Mouse (Mus musculus): ENCODE measurements around the gene Spdye4b. TPM values are rescaled to one million over a fixed set of nuclear protein-coding genes. Genes with fewer than 3 reads are reported as not detected.

Gene Spdye4b
- total RNA-seq, 2 experiments from 2014 or later = not detected

DNA sequence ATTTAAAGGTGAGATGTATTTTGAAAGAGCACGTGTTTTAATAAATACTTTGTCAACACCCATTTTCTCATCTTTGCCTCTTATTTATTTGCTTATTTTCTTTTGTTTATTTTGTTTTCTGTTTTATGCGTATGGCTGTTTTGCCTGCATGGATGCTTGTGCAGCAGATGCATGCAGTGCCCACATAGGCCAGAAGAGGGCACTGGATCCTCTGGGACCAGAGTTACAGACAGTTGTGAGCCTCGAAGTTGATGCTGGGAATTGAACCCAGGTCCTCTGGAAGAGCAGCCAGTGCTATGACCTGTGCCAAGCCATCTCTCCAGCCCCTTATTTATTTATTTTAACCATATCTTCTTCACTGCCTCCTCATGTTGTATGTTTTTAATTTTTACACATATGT is 24.2 kb downstream of the Spdye4b start:
- no peak for ATAC-seq (replicated peaks; ENCODE audit: poor library complexity, severe bottlenecking)

DNA sequence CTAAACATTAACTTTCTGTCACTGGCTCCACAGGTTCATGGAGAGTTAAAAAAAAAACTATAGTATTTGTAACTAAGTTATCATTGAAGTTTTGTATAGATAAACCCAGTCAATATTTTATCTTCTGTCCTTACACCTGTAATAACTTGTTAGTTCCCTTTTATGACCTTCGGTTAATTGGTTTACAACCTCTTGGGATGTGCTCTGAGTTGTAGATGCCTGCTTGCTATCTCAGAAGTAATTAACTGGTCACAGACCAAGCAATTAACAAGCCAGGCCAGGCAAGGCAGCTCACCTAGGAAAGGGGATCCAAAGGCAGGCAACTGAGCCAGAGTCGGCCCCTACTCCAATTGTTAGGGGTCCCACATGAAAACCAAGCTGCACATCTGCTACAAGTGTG is 33.0 kb downstream of the Spdye4b start:
- no peak for ATAC-seq (replicated peaks; ENCODE audit: poor library complexity, severe bottlenecking)

GRCm38 (mm10) chr5:143220996-143221395 is 40.2 kb downstream of the Spdye4b start:
- ATAC-seq (replicated peaks; ENCODE audit: poor library complexity, severe bottlenecking) = no peak

DNA sequence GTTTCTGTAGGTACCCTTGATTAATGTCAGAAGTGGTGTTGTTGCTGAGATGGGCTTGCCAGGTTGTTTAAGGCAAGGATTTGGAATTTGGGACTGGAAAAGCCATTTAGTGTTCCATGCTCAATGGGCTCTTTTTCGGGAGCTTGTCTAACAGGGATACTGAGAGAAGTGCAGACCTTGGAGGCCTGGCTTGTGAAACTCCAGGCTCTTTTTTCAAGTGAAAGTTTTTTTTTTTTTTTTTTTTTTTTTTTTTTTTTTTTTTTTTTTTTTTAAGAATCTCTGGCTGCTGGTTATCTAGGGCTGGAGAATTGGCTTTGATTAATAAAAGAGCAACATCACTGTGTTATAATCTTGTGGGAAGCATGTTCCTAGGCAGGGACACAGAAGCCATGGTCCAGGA is 41.5 kb downstream of the Spdye4b start:
- no peak for ATAC-seq (replicated peaks; ENCODE audit: poor library complexity, severe bottlenecking)

DNA sequence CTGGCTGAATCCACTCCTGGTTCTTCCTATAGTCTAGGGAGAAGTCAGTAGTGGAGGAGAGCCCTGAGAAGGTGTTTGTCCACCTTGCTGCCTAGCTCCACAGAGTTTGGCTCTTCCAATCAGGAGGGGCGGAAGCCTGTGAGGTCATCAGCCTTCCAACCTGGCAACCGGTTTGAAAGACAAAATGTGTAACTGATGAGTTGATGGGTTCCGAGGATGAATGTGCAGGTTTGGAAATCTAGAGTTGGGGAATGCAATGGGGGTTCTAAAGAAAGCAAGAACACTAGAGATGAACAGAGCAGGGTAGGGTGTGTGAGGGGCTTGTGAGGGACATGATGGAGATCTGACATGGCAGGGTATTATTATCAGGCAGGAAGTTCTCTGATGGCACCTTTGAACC is 46.0 kb downstream of the Spdye4b start, which contains the start of gene Spdye4a:
Gene Spdye4a, minus strand, starts transcription at position 101 of the 400 bp plus-strand sequence.
- no peak for ATAC-seq (replicated peaks; ENCODE audit: poor library complexity, severe bottlenecking)

DNA sequence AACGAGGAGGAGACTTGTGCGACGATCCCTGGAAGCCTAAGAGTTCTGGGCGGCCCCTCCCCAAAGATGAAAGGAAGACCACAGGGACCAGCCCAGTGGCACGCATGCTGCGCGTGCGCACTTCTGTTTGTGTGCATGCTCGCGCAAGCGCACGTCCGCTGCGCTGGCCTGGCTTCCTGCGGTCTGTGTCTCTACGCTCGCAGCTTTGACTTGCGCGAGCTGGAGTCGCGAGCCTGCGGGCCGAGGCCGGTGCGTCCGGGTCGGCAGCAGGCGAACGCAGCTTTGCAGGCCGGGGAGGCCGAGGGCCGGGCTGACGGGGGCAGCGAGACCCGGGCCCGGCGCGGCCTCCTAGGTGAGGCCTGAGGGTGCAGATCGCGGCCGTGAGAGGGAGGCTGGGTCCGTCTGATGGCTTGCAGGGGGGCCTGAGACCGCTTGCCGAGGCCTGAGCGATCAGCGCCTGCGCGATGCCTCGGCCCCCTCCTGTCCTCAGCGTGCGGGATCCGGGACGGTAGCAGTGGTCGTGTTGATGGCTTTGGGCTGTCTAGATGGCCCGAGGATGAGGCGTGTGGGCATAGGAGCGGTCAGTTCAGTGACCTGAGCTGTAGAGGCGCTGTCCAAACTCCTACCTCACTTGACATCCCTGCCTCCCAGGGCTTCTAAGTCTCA is 54.3 kb downstream of the Spdye4b start, which contains the start of gene Zfp12:
Gene Zfp12, plus strand, starts transcription at position 136 of the 666 bp plus-strand sequence.
- ATAC-seq (replicated peaks; ENCODE audit: poor library complexity, severe bottlenecking) = peak; percentile 93

DNA sequence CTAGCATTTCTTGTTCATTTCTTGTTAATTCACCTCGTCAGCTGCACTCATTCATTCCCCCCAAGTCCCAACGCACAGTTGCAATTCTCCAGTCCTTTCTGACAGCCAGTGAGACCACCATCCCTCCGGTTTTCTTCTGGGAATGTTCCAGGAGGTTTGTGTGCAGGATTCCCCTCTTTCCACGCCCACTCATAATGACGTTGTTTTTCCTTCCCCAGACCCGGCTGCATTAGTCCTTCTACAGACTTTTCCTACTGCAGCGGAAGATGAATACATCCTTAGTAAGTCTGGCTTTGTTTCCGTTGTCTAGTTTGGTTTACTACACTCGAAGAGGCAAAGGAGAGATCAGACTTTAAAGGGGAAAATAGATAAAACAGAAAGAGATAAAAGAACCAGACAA is 55.2 kb downstream of the Spdye4b start:
- ATAC-seq (replicated peaks; ENCODE audit: poor library complexity, severe bottlenecking) = no peak

GRCm38 (mm10) chr5:143244926-143245325 is 64.1 kb downstream of the Spdye4b start:
- no peak for ATAC-seq (replicated peaks; ENCODE audit: poor library complexity, severe bottlenecking)

DNA sequence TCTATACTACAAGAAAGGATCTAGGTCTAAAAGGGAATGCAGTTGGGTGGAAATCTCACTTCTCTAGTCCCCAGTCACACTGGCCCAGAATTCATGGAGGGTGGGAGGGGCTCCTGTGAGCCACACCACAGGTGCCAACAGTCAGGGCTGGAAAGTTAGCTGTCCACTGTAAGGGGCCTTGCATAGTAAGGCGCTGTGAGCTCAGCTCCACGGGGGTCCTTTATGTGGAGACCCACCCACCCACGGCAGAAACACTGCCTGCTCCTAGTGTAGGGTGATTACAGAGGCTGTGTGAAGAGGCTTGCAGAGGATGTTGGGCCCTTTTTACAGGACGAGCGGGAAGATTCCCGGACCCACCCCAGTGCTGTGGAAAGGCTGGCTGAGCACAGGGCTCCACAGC is 71.2 kb downstream of the Spdye4b start:
- no peak for ATAC-seq (replicated peaks; ENCODE audit: poor library complexity, severe bottlenecking)

DNA sequence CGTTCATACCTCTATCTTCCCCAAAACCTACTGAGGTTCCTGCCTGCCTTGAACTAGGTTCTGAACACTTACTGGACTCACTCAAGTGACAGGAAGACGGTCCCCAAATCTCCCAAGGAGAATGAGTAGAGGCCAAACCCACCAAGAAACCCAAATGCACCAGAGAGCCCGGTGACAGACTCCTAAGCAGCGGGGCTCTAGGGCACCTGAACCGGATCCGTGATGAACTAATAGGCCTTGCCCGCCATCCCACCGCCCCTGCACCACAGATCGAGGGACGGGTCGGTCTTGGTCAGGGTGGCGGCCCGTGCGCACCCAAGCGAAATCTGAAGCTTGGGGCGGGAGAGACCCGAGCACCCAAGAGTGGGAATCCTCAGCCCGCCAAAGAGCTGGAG is 72.0 kb downstream of the Spdye4b start:
- no peak for ATAC-seq (replicated peaks; ENCODE audit: poor library complexity, severe bottlenecking)

DNA sequence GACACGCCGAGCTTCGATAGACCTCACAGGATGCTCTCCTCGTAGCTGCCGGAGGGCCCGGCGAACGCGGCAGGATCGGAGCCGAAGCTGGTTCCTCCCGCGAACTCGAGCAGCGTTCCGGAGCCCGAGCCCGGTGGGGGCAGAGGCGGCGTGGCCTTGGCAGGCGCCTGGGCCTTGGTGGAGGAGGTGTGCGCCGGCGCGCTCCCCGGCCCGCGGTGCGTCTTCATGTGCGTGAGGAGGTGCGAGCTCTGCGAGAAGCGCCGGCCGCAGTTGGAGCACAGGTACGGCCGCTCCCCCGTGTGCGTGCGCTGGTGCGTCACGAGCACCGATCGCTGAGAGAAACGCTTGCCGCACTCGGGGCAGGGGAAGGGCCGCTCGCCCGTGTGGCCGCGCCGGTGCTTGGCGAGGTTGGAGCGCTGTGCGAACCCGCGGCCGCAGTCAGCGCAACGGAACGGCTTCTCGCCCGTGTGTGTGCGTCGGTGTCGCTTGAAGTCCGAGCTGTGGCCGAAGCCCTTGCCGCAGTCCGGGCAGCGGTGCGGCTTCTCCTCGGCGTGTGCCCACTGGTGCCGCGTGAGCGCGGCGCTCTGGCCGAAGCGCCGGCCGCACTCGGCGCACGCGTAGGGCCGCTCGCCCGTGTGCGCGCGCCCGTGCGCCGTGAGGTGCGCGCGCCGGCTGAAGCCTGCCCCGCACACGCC is 72.5 kb downstream of the Spdye4b start:
- peak; percentile 15; the same call in 1 of the 2 replicates for ATAC-seq (replicated peaks; ENCODE audit: poor library complexity, severe bottlenecking)

DNA sequence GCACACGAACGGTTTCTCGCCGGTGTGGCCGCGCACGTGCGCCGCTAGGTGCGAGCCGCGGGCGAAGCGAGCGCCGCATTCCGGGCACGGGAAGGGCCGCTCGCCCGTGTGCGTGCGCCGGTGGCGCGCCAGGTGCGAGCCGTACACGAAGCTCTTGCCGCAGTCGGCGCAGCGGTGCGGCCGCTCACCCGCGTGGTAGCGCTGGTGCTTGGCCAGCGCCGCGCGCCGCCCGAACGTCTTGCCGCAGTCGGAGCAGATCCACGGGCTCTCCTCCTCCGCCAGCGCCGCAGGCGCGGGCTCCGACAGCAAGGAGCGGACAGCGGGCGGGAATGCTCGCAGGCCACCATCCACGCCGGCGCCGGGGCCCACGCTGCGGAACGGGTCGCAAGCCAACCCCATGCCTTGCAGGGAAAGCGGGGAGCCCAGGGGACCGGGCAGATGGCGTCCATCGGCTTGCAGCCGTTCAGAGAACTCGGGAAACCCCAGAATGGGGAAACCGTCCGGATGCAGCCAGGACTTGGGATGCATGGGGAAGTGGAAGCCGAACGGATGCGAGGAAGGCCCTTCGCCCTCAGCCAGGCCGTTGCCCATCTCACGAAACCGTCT is 73.2 kb downstream of the Spdye4b start:
- ATAC-seq (replicated peaks; ENCODE audit: poor library complexity, severe bottlenecking) = peak; percentile 58

Other genes starting within 250 kb of the Spdye4b start
- not detected in 2 replicates for gene Fscn1, start 220.7 kb upstream of the Spdye4b start, total RNA-seq (2014; fragmentation: Nextera tagmentation)
- not detected in 2 replicates for gene Fscn1, start 220.7 kb upstream of the Spdye4b start, total RNA-seq (2017)
- 41.1 and 42.5 TPM in 2 replicates for gene Rnf216, start 68.0 kb upstream of the Spdye4b start, total RNA-seq (2014; fragmentation: Nextera tagmentation)
- gene Rnf216, start 68.0 kb upstream of the Spdye4b start, total RNA-seq (2017) = 33.1 and 37.3 TPM in 2 replicates
- 0.19 TPM in 1 of 2 replicates, not detected in the other for gene Olfr718-ps1, start 33.4 kb upstream of the Spdye4b start, total RNA-seq (2014; fragmentation: Nextera tagmentation)
- not detected in 2 replicates for gene Olfr718-ps1, start 33.4 kb upstream of the Spdye4b start, total RNA-seq (2017)
- gene Rbak, start 242 bp upstream of the Spdye4b start, total RNA-seq (2014; fragmentation: Nextera tagmentation) = 7.9 and 10.9 TPM in 2 replicates
- 10.3 and 14.3 TPM in 2 replicates for gene Rbak, start 242 bp upstream of the Spdye4b start, total RNA-seq (2017)
- gene Spdye4a, start 45.9 kb downstream of the Spdye4b start, total RNA-seq (2014; fragmentation: Nextera tagmentation) = not detected in 2 replicates
- gene Spdye4a, start 45.9 kb downstream of the Spdye4b start, total RNA-seq (2017) = not detected in 2 replicates
- 7.6 and 8.6 TPM in 2 replicates for gene Zfp12, start 54.1 kb downstream of the Spdye4b start, total RNA-seq (2014; fragmentation: Nextera tagmentation)
- gene Zfp12, start 54.1 kb downstream of the Spdye4b start, total RNA-seq (2017) = 10.6 and 12.6 TPM in 2 replicates
- gene Zfp316, start 89.0 kb downstream of the Spdye4b start, total RNA-seq (2014; fragmentation: Nextera tagmentation) = 2.8 and 3.5 TPM in 2 replicates
- gene Zfp316, start 89.0 kb downstream of the Spdye4b start, total RNA-seq (2017) = 2.7 and 3.5 TPM in 2 replicates
- gene Zfp853, start 112.6 kb downstream of the Spdye4b start, total RNA-seq (2014; fragmentation: Nextera tagmentation) = not detected in 2 replicates
- gene Zfp853, start 112.6 kb downstream of the Spdye4b start, total RNA-seq (2017) = not detected in 2 replicates
- 40.5 and 47.3 TPM in 2 replicates for gene E130309D02Rik, start 134.3 kb downstream of the Spdye4b start, total RNA-seq (2014; fragmentation: Nextera tagmentation)
- 16.5 and 22.4 TPM in 2 replicates for gene E130309D02Rik, start 134.3 kb downstream of the Spdye4b start, total RNA-seq (2017)
- 57.9 and 81.0 TPM in 2 replicates for gene Zdhhc4, start 148.2 kb downstream of the Spdye4b start, total RNA-seq (2014; fragmentation: Nextera tagmentation)
- 38.5 and 49.2 TPM in 2 replicates for gene Zdhhc4, start 148.2 kb downstream of the Spdye4b start, total RNA-seq (2017)
- not detected in 2 replicates for gene Grid2ip, start 176.3 kb downstream of the Spdye4b start, total RNA-seq (2014; fragmentation: Nextera tagmentation)
- gene Grid2ip, start 176.3 kb downstream of the Spdye4b start, total RNA-seq (2017) = not detected in 2 replicates
- 82.9 and 104 TPM in 2 replicates for gene Kdelr2, start 222.8 kb downstream of the Spdye4b start, total RNA-seq (2014; fragmentation: Nextera tagmentation)
- gene Kdelr2, start 222.8 kb downstream of the Spdye4b start, total RNA-seq (2017) = 161 and 171 TPM in 2 replicates

Data from granulocyte monocyte progenitor cell, adult 5-6 weeks (primary cell).